Mouse (Mus musculus): ENCODE measurements at regions not wholly inside any gene's neighbourhood (a gene's known extent, or its start where the extent isn't known, plus 50 kb on each side); places are given as distances from the start of the nearest gene placed in this dataset.

GRCm38 (mm10) chr1:57470356-57470755, 63.5 kb upstream of the Tyw5 start:
- no peak for DNase-seq (ENCODE audit: low spot score)

- DNase-seq (ENCODE audit: low spot score) = no peak
These were observed 65.3 kb upstream of the Tyw5 start for GRCm38 (mm10) chr1:57472235-57472634.

DNA sequence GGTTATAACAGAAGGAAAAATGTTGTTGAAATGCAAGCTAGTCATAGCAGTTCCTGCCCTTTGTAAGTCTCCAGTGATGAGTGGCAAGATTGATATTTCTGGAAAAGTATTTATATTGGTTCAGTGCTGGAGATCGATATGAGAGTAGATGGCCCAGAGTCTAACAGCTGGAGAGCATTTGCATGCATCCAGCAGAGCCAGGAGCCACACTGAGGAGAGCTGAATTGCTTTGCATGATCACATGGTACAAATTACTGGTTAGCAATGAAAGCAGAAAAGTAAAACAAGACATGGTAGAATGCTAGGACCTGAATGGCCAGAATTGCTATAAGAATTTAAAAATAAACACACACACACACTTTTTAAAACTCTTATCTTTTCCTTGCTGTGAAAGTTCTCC, 70.8 kb upstream of the Tyw5 start:
- DNase-seq (ENCODE audit: low spot score) = no peak

DNA sequence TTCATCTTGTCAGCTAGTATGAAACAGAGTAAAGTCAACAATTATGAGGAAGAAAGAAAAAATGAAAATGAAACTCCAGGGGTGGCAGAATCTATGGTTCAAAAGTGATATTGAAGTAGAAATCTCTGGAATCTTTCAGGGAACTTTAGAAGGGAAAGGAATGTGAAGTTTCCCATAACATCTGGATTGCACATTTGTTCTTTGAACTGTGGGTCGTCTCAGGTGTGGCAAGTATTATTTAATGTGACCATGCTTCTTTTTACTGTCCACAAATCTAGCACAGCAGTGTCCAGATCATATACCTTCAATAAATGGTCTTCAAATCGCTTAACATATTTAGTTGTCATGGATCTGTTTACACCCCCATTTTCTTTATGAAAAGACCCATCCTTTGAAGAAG, 71.2 kb upstream of the Tyw5 start:
- DNase-seq (ENCODE audit: low spot score) = no peak

DNA sequence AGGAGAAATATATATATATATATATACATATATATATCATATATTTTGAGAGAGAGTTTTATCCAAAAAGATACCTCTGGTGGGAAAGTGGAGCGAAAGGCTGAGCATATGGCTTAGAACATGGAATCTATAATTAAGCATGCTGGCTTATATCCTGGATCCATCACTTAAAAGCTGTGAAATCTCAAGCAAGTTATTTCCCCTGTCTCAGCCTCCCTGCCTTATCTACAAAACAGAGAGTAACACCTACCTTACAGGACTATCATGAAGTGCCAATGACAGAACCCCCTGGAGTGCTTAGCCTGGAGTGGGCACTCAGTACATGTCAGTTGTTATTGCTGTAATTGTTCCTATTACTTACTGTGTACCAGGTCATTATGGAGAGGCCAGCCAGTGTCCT, 71.9 kb upstream of the Tyw5 start:
- DNase-seq (ENCODE audit: low spot score) = no peak

GRCm38 (mm10) chr1:57479566-57479965, 72.7 kb upstream of the Tyw5 start:
- no peak for DNase-seq (ENCODE audit: low spot score)

DNA sequence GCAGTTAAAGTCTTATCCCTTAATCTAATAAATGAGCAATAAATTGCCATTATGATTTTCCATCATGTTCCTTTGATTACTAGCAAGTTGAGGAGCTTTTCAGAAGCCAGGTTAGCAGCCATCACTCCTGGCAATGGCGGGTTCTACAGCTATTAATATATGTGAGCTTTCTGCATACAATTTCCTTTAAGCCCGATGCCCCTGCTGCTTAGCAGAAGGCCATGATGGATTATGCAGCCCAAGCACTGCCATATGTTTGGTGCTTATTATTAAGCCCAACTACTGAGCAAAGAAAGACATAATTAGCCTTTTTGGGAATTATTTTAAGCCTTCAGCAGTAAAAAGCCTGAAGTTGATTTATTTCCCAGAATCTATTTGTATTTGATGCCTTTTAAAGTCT, 82.3 kb upstream of the Tyw5 start:
- no peak for DNase-seq (ENCODE audit: low spot score)

- no peak for DNase-seq (ENCODE audit: low spot score)
These were observed 82.7 kb upstream of the Tyw5 start for GRCm38 (mm10) chr1:57489588-57489987.

GRCm38 (mm10) chr1:57490021-57490420, 83.1 kb upstream of the Tyw5 start:
- no peak for DNase-seq (ENCODE audit: low spot score)

GRCm38 (mm10) chr1:57492696-57493095, 85.8 kb upstream of the Tyw5 start:
- no peak for DNase-seq (ENCODE audit: low spot score)

- DNase-seq (ENCODE audit: low spot score) = no peak
These were observed 90.7 kb upstream of the Tyw5 start for GRCm38 (mm10) chr1:57497489-57498037.

GRCm38 (mm10) chr1:57510359-57511120, 103.6 kb upstream of the Tyw5 start:
- DNase-seq (ENCODE audit: low spot score) = no peak

- no peak for DNase-seq (ENCODE audit: low spot score)
These were observed 105.0 kb upstream of the Tyw5 start for GRCm38 (mm10) chr1:57511902-57512301.

DNA sequence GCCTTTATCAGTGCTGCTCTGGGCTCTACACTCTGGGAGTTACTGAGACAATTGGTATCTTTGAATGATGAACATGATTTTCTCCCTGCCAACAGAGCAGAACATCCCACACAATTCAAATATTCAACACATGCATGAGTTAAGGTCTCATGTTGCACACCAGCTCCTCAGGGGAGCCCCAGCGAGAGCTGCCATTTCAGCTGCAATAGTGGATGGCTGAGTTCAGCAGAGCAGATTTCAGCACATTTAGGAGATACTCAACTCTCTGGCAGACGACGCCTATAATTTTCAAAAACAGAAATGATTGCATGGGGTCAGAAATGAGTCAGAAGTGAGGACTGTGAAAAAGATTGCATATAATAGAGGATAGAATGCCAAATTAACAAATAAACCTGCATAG, 105.6 kb upstream of the Tyw5 start:
- DNase-seq (ENCODE audit: low spot score) = no peak

DNA sequence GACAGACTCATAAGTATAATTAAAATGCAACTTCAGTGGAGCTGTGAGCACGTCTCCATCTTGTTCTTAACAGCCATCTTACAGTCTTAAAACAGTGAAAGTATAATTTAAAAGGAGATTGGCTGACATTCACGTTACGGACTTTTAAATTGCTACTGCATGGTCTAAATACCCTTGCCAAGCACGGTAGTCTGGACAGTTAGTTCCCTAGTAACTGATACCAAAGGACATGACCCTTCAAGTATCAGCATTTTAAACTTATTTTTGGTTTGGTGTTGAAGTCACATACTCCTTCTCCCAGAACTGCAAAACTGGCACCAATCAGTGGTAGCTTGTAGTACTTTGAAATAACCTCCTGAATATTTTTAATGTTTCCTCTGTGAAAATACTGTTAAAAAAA, 119.1 kb upstream of the Tyw5 start:
- no peak for DNase-seq (ENCODE audit: low spot score)

DNA sequence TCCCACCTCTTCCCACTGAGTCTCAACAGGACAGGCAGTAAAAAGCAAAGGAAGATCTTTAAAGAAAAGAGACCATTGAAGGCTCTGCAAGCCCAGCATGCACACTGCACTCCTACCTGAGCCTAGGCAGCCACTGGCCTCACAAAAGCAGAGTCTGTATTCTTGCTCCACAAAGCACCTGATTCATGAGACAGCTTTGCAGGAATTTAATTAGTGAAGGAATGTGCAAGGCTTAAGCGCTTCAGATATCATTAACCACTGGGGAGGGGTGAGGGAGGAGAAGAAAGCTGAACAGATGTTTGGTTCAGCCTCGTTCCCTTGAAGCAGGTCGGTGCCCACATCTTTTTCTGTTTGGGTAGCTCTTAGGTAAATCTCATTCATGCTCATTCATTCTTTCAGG, 121.8 kb upstream of the Tyw5 start:
- DNase-seq (ENCODE audit: low spot score) = no peak

- no peak for DNase-seq (ENCODE audit: low spot score)
These were observed 122.4 kb upstream of the Tyw5 start for GRCm38 (mm10) chr1:57529320-57529719.

GRCm38 (mm10) chr1:57537369-57537768, 130.5 kb upstream of the Tyw5 start:
- no peak for DNase-seq (ENCODE audit: low spot score)

DNA sequence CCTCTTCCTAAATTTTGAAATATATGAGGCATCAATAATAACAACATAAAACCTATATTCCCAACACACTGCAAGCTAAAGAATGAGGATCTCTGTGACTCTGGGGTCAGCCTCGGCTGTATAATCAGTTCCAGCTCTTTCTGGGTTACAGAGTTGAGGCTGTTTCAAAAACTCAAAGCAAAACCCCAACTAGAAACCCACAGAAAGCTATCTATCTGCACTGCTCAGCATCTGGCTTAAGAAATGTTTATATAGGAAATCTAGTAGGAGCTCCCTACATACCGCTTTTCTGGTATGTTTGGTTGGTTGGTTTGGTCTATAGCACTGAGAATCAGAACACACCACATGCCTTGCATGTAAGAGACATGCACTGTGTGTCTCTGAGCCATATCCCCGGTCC, 137.8 kb upstream of the Tyw5 start:
- DNase-seq (ENCODE audit: low spot score) = no peak

DNA sequence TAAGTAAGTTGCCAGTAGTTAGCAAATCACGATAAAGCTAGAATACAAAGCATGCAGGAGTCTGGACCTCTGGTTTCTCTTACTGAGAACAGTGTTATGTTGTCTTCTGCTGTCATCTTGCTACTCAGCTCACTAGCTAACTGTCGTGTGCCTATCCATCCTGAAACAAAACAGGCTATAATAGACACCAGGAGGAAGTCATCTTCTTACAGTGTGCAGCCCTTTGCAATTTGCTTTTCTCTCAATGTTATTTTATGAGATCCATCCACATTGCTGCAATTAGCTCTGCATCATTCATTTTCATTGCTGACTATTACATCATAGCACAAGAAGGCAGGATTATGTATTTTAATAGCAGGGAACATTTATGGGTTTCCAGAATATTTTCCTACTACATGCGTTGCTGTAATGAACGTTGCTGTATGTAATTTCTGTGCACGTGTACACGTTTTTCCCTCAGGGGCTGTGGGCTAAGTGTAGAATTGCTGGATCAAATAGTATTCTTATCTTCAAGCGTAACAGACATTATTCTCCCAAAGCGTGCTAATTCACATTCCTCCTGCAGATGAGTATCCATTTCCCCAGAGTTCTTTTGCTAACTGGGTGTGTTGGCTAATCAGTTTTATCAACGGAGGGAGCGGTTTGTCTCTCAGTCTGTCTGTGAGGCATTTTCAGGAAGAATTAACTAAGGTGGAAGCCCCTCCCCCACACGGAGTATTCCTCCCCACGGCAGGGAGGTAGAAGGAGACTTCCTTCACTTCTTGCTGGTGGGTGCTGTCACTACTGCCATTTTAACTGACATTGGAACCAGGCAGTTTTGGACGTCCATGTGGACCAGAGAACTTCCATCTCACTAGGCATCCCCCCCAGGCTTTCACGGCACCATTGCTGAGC, 139.1 kb upstream of the Tyw5 start:
- DNase-seq (ENCODE audit: low spot score) = no peak

- no peak for DNase-seq (ENCODE audit: low spot score)
These were observed 154.6 kb upstream of the Tyw5 start for GRCm38 (mm10) chr1:57561517-57561916.

DNA sequence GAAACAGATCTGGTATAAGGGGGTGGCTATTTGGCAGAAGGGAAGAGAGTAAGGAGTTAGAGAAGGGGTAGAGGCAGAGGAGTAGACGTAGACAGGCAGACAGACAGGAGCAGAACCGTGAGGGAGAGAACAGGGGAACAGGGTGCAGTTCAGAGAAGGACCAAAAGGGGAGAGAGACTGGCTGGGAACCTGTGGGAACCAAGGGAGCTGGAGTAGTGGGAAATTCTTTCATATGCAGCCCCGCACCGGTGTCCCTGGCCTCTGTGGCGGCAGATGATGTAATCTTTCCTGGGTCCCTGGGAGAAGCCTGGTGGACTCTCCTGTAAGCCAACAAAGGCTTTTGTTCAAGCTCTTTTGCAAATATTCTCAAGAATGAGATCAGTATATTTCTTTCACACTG, 157.8 kb upstream of the Tyw5 start:
- DNase-seq (ENCODE audit: low spot score) = no peak

- no peak for DNase-seq (ENCODE audit: low spot score)
These were observed 165.2 kb upstream of the Tyw5 start for GRCm38 (mm10) chr1:57572097-57572496.
